Mouse (Mus musculus) forebrain, embryonic 13.5 days (tissue): Measurements from ENCODE around the gene Ptprn2. TPM values are rescaled to one million over a fixed set of nuclear protein-coding genes. Genes with fewer than 3 reads are reported as not detected.

ENCODE experiments used
- ATAC-seq: fragments of 200-750 bp; cut with Nextera tagmentation; 2 replicates; pipeline ENCODE4 v1.8.0; 2017
- H3K27ac ChIP-seq: fragments of 300-500 bp; sonication (generic); 2 replicates; pipeline ENCODE4 v1.5.1; 2015; ENCODE audit warnings: inconsistent platforms, mild to moderate bottlenecking, moderate library complexity
- H3K27me3 ChIP-seq: fragments of 300-500 bp; sonication (generic); 2 replicates; pipeline ENCODE4 v1.6.1; 2015; ENCODE audit warnings: mild to moderate bottlenecking, inconsistent platforms
- H3K36me3 ChIP-seq: fragments of 300-500 bp; sonication (generic); 2 replicates; pipeline ENCODE4 v1.6.1; 2015; ENCODE audit warnings: mild to moderate bottlenecking, inconsistent platforms; ENCODE audit not compliant: poor library complexity, severe bottlenecking
- H3K4me1 ChIP-seq: fragments of 300-500 bp; sonication (generic); 2 replicates; pipeline ENCODE4 v1.6.1; 2015; ENCODE audit warnings: inconsistent platforms
- H3K4me2 ChIP-seq: fragments of 300-500 bp; sonication (generic); 2 replicates; pipeline ENCODE4 v1.6.1; 2015; ENCODE audit warnings: inconsistent platforms, mild to moderate bottlenecking, moderate library complexity
- H3K4me3 ChIP-seq: fragments of 300-500 bp; sonication (generic); 2 replicates; pipeline ENCODE4 v1.5.1; 2015; ENCODE audit warnings: mild to moderate bottlenecking, inconsistent platforms
- H3K9ac ChIP-seq: fragments of 300-500 bp; sonication (generic); 2 replicates; pipeline ENCODE4 v1.6.1; 2015; ENCODE audit warnings: mild to moderate bottlenecking, inconsistent platforms
- H3K9me3 ChIP-seq: fragments of 300-500 bp; sonication (generic); replicated peaks from 2 replicates; pipeline ENCODE4 v1.6.1; 2016; ENCODE audit warnings: inconsistent platforms
- WGBS: fragments of 180-500 bp; shearing (Covaris S2); methylation state at CpG from one replicate; pipeline ENCODE4 v1.1.7; 2015; 5-methylcytosine and 5-hydroxymethylcytosine counted together
- polyA plus RNA-seq: library from polyadenylated mRNA; unstranded; fragments of >200 nt; fragmentation: Nextera tagmentation; extraction: Ambion mirVana; gene quantifications from 2 replicates; pipeline ENCODE4 v1.2.1, GENCODE M21; 2015

The Ptprn2 gene
- polyA plus RNA-seq, 1 experiment from 2014 or later = 6.6 TPM

DNA sequence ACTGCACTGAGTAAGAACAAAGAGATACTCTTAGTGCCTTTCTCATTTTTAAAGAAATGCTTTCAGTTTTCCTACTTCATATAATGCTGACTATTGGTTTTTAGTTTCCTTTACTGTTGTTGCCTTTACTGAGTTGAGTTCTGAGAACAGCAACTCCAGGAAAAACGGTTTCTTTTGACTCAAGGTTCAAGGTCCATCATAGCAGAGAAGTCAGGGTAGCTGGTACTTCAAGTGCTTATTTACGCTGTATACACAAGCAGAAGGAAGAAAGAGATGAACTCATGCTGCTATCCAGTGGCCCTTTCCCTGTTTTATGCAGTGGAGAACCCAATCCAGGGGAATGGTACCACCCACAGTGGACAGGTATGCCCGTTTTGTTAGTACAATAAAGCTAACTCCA, 795.3 kb downstream of the Ptprn2 start:
- Histone ChIP-seq H3K27ac (no peak overlapping the region), H3K4me2 (no peak overlapping the region), H3K9me3 (no peaks in the 10 kb centered on the region), H3K27me3 (no peaks in the 10 kb centered on the region), H3K4me3 (no peak overlapping the region), H3K9ac (no peak overlapping the region), H3K4me1 (no peaks in the 10 kb centered on the region), H3K36me3 (peaks cover 30% of the 10 kb centered on the region)
- ATAC-seq = no peak
- 92% methylated on average over 3 of the region's 3 CpGs for WGBS

DNA sequence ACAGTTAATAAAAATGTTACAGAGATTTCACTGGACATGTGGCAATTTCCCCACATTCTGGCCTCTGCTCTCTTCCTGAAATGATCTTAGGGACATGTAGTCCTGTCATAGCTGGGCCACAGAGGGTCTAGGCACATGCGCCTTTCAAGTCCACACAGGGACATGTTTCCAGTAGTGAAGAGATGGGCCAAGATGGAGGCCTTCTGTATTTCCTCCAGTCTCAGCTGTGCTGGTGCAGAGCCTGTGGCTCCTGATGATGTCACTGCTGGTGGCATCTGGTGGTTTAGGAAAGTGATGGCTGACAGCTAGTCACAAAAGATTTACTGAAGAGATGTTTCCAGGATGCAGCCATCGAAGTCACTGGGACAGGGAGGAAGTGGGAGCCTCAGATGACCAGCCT, 797.1 kb downstream of the Ptprn2 start:
- H3K4me2 ChIP-seq = no peak overlapping the region
- 88% methylated on average over 2 of the region's 2 CpGs for WGBS
- peaks cover 12% of the 10 kb centered on the region for H3K36me3 ChIP-seq
- no peaks in the 10 kb centered on the region for H3K4me1 ChIP-seq
- no peaks in the 10 kb centered on the region for H3K9me3 ChIP-seq
- no peak overlapping the region for H3K9ac ChIP-seq
- no peak overlapping the region for H3K4me3 ChIP-seq
- no peak for ATAC-seq
- H3K27ac ChIP-seq = no peak overlapping the region
- no peaks in the 10 kb centered on the region for H3K27me3 ChIP-seq

DNA sequence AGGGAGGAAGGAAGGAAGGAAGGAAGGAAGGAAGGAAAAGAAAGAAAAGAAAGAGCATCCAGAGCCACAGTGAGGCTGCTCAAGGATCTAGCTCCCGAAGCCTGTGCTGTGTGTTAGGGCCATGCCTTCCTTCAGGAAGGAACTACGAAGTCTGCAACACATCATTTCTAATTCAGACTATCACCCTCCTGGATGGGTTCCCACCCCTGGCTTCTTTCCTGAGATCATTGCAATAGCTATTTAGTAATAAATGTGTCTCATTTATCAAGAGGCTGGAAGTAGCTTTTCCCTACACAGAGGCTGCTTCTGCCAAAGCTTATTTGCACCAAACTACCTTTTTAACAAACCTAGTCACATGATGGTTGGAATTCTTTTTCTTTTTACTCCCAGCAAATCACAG, 801.9 kb downstream of the Ptprn2 start:
- no peak overlapping the region for H3K9ac ChIP-seq
- H3K9me3 ChIP-seq = no peaks in the 10 kb centered on the region
- H3K27ac ChIP-seq = no peak overlapping the region
- H3K36me3 ChIP-seq = no peaks in the 10 kb centered on the region
- no peak overlapping the region for H3K4me3 ChIP-seq
- no peaks in the 10 kb centered on the region for H3K4me1 ChIP-seq
- ATAC-seq = no peak
- H3K27me3 ChIP-seq = no peaks in the 10 kb centered on the region
- WGBS = 86% methylated on average over 2 of the region's 2 CpGs
- H3K4me2 ChIP-seq = no peak overlapping the region

GRCm38 (mm10) chr12:117291943-117292342, 806.4 kb downstream of the Ptprn2 start:
- no peak overlapping the region for H3K27ac ChIP-seq
- no peak overlapping the region for H3K4me2 ChIP-seq
- no peaks in the 10 kb centered on the region for H3K36me3 ChIP-seq
- no peaks in the 10 kb centered on the region for H3K27me3 ChIP-seq
- WGBS = 76% methylated on average over 3 of the region's 3 CpGs
- H3K4me1 ChIP-seq = no peaks in the 10 kb centered on the region
- H3K9ac ChIP-seq = no peak overlapping the region
- ATAC-seq = no peak
- no peak overlapping the region for H3K4me3 ChIP-seq
- no peaks in the 10 kb centered on the region for H3K9me3 ChIP-seq

DNA sequence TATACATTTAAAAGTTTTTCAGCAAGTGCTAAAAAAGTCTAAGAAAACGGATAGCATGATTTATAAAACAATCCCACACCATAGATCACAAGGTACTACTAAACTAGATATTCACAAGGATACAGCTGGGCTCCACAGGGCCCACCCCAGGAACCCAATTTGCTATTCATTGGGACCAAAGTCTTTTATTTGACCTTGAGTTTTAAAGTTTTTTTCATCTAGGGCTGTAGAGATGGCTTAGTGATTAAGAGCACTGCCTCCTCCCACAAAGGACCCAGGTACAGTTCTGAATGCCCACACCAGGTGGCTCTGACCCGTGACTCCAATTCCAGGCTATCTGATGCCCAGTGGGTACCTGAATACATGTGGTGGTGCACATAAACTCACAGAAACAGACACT, 811.3 kb downstream of the Ptprn2 start:
- Histone ChIP-seq H3K4me2 (no peak overlapping the region), H3K27ac (no peak overlapping the region), H3K9me3 (no peaks in the 10 kb centered on the region), H3K9ac (no peak overlapping the region), H3K4me3 (no peak overlapping the region), H3K4me1 (no peaks in the 10 kb centered on the region), H3K27me3 (no peaks in the 10 kb centered on the region), H3K36me3 (no peaks in the 10 kb centered on the region)
- no peak for ATAC-seq
- 61% methylated on average over 2 of the region's 2 CpGs for WGBS

DNA sequence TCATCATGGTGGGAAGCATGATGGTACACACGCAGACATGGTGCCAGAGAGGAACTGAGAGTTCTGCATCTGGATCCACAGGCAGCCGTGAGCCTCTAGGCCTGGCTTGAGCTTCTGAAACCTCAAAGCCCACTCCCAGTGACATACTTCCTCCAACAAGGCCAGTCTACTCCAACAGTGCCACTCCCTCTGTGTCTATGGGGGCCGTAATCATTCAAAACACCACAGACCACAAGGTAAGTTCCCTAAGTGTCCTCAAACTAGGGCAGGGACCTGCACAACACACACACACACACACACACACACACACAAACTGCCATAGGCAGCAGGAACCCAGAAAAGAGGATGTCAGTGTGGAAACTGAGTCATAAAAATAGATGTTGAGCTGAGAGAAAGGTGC, 813.6 kb downstream of the Ptprn2 start:
- WGBS = 86% methylated on average over 3 of the region's 3 CpGs
- H3K9me3 ChIP-seq = no peaks in the 10 kb centered on the region
- no peak overlapping the region for H3K4me3 ChIP-seq
- H3K4me2 ChIP-seq = no peak overlapping the region
- ATAC-seq = no peak
- H3K36me3 ChIP-seq = no peaks in the 10 kb centered on the region
- no peaks in the 10 kb centered on the region for H3K27me3 ChIP-seq
- no peak overlapping the region for H3K27ac ChIP-seq
- no peaks in the 10 kb centered on the region for H3K4me1 ChIP-seq
- no peak overlapping the region for H3K9ac ChIP-seq

GRCm38 (mm10) chr12:117304751-117305624, 819.5 kb downstream of the Ptprn2 start:
- ATAC-seq = peak; percentile 86
- Histone ChIP-seq H3K4me2 (no peak overlapping the region), H3K4me3 (no peak overlapping the region), H3K27me3 (no peaks in the 10 kb centered on the region), H3K9me3 (no peaks in the 10 kb centered on the region), H3K9ac (no peak overlapping the region), H3K4me1 (peaks cover 20% of the 10 kb centered on the region), H3K36me3 (no peaks in the 10 kb centered on the region), H3K27ac (peak overlapping the region; percentile 74)
- 60% methylated on average over 17 of the region's 17 CpGs for WGBS

- Histone ChIP-seq H3K4me2 (no peak overlapping the region), H3K4me3 (no peak overlapping the region), H3K27me3 (no peaks in the 10 kb centered on the region), H3K9me3 (no peaks in the 10 kb centered on the region), H3K36me3 (no peaks in the 10 kb centered on the region), H3K27ac (peak overlapping the region; percentile 74), H3K4me1 (peaks cover 20% of the 10 kb centered on the region), H3K9ac (no peak overlapping the region)
- 20% methylated on average over 5 of the region's 5 CpGs for WGBS
- ATAC-seq = peak; percentile 52
Measured at GRCm38 (mm10) chr12:117305625-117306105, 820.1 kb downstream of the Ptprn2 start.

DNA sequence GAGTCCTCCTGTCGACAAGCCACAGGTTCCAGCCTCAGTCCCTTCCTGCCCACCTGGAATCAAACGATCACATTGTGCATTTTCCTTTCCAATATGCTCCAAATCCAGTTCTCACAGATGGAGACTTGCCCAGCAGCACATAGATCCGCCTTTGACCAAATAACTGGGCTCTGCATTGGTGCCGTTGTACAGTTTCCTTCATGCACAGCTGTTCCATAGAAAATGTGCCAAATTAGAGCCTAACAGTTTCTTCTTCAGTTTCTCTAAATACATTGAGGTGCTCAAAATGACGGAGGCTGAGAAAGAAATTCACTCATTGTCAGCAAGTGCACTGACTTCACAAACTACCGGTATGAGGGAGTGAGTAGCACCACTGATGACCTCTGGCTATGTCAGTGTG, 826.6 kb downstream of the Ptprn2 start:
- WGBS = 82% methylated on average over 6 of the region's 6 CpGs
- Histone ChIP-seq H3K9ac (no peak overlapping the region), H3K4me1 (peaks cover 12% of the 10 kb centered on the region), H3K4me2 (no peak overlapping the region), H3K36me3 (no peaks in the 10 kb centered on the region), H3K4me3 (no peak overlapping the region), H3K9me3 (0 out of 2 replicates have a peak, but pooled peaks cover 2% of the 10 kb centered on the region), H3K27ac (no peak overlapping the region), H3K27me3 (no peaks in the 10 kb centered on the region)
- ATAC-seq = no peak

DNA sequence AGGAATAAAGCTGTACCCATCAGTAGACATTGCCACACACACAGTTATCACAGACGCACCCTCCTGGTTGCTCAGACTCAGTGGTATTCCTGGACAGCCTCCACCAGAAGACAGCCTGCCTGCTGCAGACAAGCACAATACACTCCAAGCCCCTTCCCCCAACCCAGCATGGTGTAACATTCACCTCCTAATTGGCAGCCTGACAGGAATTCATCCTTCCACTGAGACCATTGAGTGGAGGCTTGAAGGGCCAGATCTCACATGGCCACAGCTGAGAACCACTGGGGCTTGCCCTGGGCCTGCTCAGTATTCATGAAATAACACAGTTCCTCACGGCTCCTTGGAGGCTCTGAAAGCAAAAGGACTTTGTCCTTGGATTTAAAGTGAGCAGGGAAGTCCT, 829.5 kb downstream of the Ptprn2 start:
- Histone ChIP-seq H3K27me3 (no peaks in the 10 kb centered on the region), H3K9me3 (peaks cover 6% of the 10 kb centered on the region; the same call in 1 of the 2 replicates), H3K4me3 (no peak overlapping the region), H3K36me3 (no peaks in the 10 kb centered on the region), H3K9ac (no peak overlapping the region), H3K4me1 (peaks cover 12% of the 10 kb centered on the region), H3K4me2 (no peak overlapping the region), H3K27ac (0 out of 2 replicates have a peak overlapping the region, but pooled peaks have one; percentile 1)
- peak; percentile 71 for ATAC-seq
- WGBS = 8% methylated on average over 2 of the region's 2 CpGs

DNA sequence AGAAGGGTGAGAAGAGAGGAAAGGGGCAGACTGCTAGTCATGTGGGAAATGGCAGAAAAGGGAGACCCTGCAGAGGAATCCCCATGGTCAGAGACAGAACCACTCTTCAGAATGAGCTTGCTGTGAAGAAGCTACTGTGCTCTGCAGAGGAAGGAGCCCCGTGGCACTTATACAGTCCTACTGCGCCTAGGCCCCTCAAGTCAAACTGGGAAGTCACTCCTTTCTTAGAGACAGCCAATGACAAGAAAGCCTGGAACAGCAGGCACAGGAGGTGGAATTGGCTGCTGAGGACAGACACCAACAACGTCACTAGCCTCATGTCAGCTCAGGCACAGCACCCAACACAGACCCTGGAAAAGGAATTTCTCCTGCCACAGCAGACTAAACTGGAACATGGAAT, 830.1 kb downstream of the Ptprn2 start:
- H3K27ac ChIP-seq = 0 out of 2 replicates have a peak overlapping the region, but pooled peaks have one; percentile 1
- no peak overlapping the region for H3K9ac ChIP-seq
- 83% methylated on average over 3 of the region's 3 CpGs for WGBS

GRCm38 (mm10) chr12:117318229-117318628, 832.7 kb downstream of the Ptprn2 start:
- Histone ChIP-seq H3K27ac (no peak overlapping the region), H3K4me1 (peaks cover 12% of the 10 kb centered on the region), H3K4me2 (no peak overlapping the region), H3K9me3 (peaks cover 6% of the 10 kb centered on the region; the same call in 1 of the 2 replicates), H3K4me3 (no peak overlapping the region), H3K9ac (no peak overlapping the region), H3K27me3 (no peaks in the 10 kb centered on the region), H3K36me3 (no peaks in the 10 kb centered on the region)
- no peak for ATAC-seq
- whole genome bisulfite sequencing = 86% methylated on average over 3 of the region's 3 CpGs

More for the DNA sequence above, 830.1 kb downstream of the Ptprn2 start:
- H3K27me3 ChIP-seq = no peaks in the 10 kb centered on the region
- peaks cover 6% of the 10 kb centered on the region; the same call in 1 of the 2 replicates for H3K9me3 ChIP-seq
- H3K4me1 ChIP-seq = peaks cover 12% of the 10 kb centered on the region
- no peak for ATAC-seq
- H3K36me3 ChIP-seq = no peaks in the 10 kb centered on the region
- H3K4me2 ChIP-seq = no peak overlapping the region
- H3K4me3 ChIP-seq = no peak overlapping the region
